Mouse (Mus musculus) spleen, adult 2 months (tissue): Measurements from ENCODE around the gene Crmp1. TPM values are rescaled to one million over a fixed set of nuclear protein-coding genes. Genes with fewer than 3 reads are reported as not detected.

ENCODE experiments used
- DNase-seq, 2 experiments: peaks; one replicate each; pipeline versions ENCODE4 v3.0.0 to v3.0.0-alpha.2; 2012 to 2021; ENCODE audit warnings: low spot score in 2 of 2, low read depth in 1 of 2
- H3K27ac ChIP-seq: fragments of 200-500 bp; 2 replicates; pipeline ENCODE4 v1.5.1; 2012; ENCODE audit warnings: low read length, inconsistent platforms; ENCODE audit not compliant: insufficient read depth
- H3K27me3 ChIP-seq: fragments of 200-500 bp; 2 replicates; pipeline ENCODE4 v1.6.1; 2012; ENCODE audit warnings: mild to moderate bottlenecking, moderate library complexity, low read length, inconsistent platforms; ENCODE audit not compliant: control insufficient read depth, insufficient read depth
- H3K36me3 ChIP-seq: fragments of 200-500 bp; 2 replicates; pipeline ENCODE4 v1.6.1; 2012; ENCODE audit warnings: mild to moderate bottlenecking, low read length, inconsistent platforms; ENCODE audit not compliant: control insufficient read depth, insufficient read depth
- H3K4me1 ChIP-seq: fragments of 200-500 bp; 2 replicates; pipeline ENCODE4 v1.6.1; 2011; ENCODE audit warnings: inconsistent platforms; ENCODE audit not compliant: control insufficient read depth, insufficient read depth, insufficient read length
- H3K4me3 ChIP-seq: fragments of 200-500 bp; 2 replicates; pipeline ENCODE4 v1.5.1; 2011; ENCODE audit warnings: mild to moderate bottlenecking, inconsistent platforms; ENCODE audit not compliant: insufficient read depth, insufficient read length; ENCODE audit errors: extremely low read depth
- CTCF ChIP-seq: fragments of 200-500 bp; IDR thresholded peaks from 2 replicates; pipeline ENCODE4 v1.5.1; 2011; ENCODE audit warnings: mild to moderate bottlenecking, inconsistent platforms; ENCODE audit not compliant: insufficient read depth, insufficient read length, insufficient replicate concordance; ENCODE audit errors: extremely low read depth
- POLR2A ChIP-seq: fragments of 200-500 bp; IDR thresholded peaks from 2 replicates; pipeline ENCODE4 v1.6.1; 2011; ENCODE audit warnings: low read depth, low read length, inconsistent platforms
- WGBS: fragments of 180-500 bp; shearing (Covaris S2); methylation state at CpG from one replicate; pipeline ENCODE4 v1.1.7; 2018; 5-methylcytosine and 5-hydroxymethylcytosine counted together
- polyA plus RNA-seq: library from polyadenylated mRNA; depleted of rRNA; stranded (reverse); fragments of >200 nt; gene quantifications from 2 replicates; pipeline ENCODE4 v1.2.3, GENCODE M21; 2012

Crmp1 gene
- polyA plus RNA-seq, 1 experiment: 1.4 TPM

DNA sequence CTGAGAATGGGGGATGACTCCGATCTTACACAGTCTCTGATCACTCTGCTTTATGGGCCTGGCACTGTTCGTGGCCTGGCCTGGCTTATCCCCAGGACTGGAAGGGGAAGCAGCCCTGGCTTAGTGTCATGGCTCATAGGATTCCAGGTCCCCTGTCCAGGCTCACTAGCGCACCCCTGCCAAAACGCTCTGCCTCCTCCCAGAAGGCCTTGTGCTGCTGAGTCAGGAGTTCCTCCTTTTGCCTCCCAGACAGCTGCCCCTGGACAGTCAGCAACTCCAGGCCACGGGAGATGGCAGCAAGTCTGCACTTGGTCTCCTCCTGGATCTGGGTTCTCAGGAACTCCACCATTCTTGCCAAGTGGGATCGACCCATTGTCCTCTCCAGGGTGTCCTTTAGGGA, 77.0 kb downstream of the Crmp1 start:
- H3K27ac ChIP-seq: no peak overlapping the region
- no peak overlapping the region for H3K4me3 ChIP-seq
- no peak for DNase-seq
- H3K4me1 ChIP-seq: no peaks in the 10 kb centered on the region
- TF ChIP-seq CTCF (no peak), POLR2A (no peak)
- H3K27me3 ChIP-seq: no peaks in the 10 kb centered on the region
- WGBS: 68% methylated on average over 6 of the region's 6 CpGs
- H3K36me3 ChIP-seq: no peaks in the 10 kb centered on the region

DNA sequence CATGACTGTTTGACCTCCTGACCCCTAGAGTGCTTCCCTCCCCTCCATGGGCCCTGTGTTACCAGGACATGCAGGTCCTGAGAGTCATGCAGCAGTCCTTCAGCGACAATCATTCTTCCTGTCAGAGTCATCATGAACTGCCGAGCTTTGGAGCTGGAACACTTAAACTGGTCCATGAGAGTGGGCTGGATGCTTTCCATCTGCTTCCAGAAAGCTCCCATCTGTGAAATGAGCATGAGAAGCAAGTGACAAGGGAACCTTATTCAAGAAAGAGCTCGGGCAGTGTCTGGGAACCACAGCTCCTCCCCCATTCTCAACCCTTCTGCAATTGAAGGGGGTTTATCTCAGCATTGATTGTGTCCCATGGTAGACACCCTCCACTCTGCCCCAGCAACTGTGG, 78.4 kb downstream of the Crmp1 start:
- no peaks in the 10 kb centered on the region for H3K4me1 ChIP-seq
- TF ChIP-seq POLR2A (no peak), CTCF (no peak)
- no peak overlapping the region for H3K4me3 ChIP-seq
- H3K36me3 ChIP-seq: no peaks in the 10 kb centered on the region
- no peak for DNase-seq
- WGBS: 64% methylated on average over 3 of the region's 3 CpGs
- no peaks in the 10 kb centered on the region for H3K27me3 ChIP-seq
- no peak overlapping the region for H3K27ac ChIP-seq

DNA sequence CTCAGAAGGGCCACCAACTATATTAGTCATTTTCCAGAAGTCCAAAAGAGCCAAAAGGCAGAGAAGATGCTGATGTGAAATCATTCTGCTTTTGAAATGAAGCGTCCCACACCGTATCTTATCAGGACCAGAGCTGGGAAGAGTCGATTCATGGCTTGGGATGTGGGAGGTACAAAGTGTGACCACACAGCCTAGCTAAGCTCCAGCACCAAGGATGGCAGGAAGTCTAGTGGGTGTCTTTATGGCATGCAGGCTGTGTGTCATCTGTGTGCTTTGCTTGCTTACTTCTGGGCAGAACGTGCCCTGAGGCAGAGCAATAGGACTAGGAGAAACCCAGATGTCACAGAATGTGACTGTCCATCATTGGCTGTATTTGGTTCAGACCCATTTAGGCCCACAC, 79.0 kb downstream of the Crmp1 start:
- H3K27me3 ChIP-seq: no peaks in the 10 kb centered on the region
- DNase-seq: no peak
- H3K36me3 ChIP-seq: no peaks in the 10 kb centered on the region
- TF ChIP-seq POLR2A: no peak
- TF ChIP-seq CTCF: no peak
- H3K4me3 ChIP-seq: no peak overlapping the region
- WGBS: 82% methylated on average over 4 of the region's 4 CpGs
- no peak overlapping the region for H3K27ac ChIP-seq
- no peaks in the 10 kb centered on the region for H3K4me1 ChIP-seq

DNA sequence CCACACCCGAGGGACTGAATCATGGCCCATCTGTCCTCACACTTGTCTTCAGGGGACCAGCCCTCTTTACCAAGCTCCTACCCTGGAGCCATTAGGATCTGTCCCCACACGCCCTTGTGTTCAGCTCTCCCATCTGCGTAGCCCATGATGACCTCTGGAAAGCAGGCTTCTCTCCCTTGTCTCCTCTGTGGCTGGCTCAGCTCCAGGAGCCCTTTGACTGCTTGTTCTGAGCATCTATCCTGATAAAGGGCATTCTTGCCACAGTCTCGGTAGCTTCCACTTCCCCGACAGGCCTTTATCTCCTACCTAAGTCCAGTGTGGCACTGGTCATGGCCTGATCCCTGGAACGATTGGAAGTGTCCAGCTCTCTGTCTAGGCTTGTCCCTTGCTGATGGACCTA, 84.9 kb downstream of the Crmp1 start:
- TF ChIP-seq CTCF (no peak), POLR2A (no peak)
- 86% methylated on average over 6 of the region's 6 CpGs for WGBS
- H3K4me3 ChIP-seq: no peak overlapping the region
- H3K27ac ChIP-seq: no peak overlapping the region
- DNase-seq: no peak
- no peaks in the 10 kb centered on the region for H3K36me3 ChIP-seq
- H3K27me3 ChIP-seq: no peaks in the 10 kb centered on the region
- H3K4me1 ChIP-seq: no peaks in the 10 kb centered on the region

DNA sequence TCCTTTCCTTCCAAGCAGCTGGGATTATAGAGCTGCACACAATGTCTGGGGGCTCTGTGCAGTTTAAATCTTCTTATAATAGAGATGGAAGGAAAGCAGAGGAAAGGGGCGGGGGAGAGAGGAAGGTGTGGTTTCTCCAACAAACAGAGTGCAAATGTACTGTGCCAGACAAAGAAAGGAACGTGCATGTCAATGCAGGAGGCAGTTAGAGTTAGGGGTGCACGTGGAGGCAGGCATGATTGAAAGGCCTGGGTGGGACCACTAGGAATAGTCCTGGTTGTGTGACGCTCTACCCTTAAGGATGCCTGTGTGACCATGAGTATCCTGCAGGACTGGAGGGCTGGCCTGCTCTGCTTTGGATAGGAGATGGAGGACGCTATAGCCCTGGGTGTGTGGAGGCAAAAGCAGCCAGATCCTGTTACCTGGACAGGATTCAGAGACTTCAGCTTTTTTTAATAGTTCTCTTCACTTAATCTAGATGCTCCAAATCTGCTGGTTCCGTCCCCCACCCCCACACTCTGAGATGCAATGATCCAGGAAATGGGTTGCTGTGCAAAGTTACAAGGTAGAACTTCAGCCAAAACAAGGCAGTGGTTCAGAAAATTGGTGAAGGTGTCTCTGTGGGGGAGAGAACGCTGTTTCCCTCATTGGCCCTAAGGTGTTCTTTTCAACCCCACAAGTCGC, 88.9 kb downstream of the Crmp1 start:
- no peaks in the 10 kb centered on the region for H3K4me1 ChIP-seq
- TF ChIP-seq CTCF (no peak), POLR2A (no peak)
- no peak overlapping the region for H3K4me3 ChIP-seq
- no peak overlapping the region for H3K27ac ChIP-seq
- no peak for DNase-seq
- no peaks in the 10 kb centered on the region for H3K27me3 ChIP-seq
- H3K36me3 ChIP-seq: no peaks in the 10 kb centered on the region
- 70% methylated on average over 8 of the region's 8 CpGs for WGBS

DNA sequence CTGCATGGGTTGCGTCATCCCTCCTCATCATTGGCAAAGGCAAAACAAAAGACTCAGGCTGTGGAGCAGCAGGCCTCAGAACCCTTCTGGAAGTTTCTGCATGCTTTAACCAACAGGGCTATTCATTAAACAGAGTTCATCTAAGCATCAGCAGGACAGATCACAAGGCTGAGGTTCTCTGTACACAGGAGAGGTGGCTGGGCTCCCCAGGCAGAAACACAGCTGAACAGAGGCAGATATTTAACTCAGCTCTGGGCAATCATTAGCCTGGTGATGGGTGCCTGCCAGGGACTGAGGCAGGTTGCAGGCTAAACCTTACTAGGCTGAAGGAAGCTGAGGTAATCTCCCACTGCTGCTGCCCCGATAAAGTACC, 89.4 kb downstream of the Crmp1 start:
- H3K27me3 ChIP-seq: no peaks in the 10 kb centered on the region
- no peak overlapping the region for H3K27ac ChIP-seq
- no peaks in the 10 kb centered on the region for H3K36me3 ChIP-seq
- H3K4me1 ChIP-seq: no peaks in the 10 kb centered on the region
- no peak for TF ChIP-seq POLR2A
- TF ChIP-seq CTCF: no peak
- WGBS: 90% methylated on average over 2 of the region's 2 CpGs
- no peak for DNase-seq
- H3K4me3 ChIP-seq: no peak overlapping the region

DNA sequence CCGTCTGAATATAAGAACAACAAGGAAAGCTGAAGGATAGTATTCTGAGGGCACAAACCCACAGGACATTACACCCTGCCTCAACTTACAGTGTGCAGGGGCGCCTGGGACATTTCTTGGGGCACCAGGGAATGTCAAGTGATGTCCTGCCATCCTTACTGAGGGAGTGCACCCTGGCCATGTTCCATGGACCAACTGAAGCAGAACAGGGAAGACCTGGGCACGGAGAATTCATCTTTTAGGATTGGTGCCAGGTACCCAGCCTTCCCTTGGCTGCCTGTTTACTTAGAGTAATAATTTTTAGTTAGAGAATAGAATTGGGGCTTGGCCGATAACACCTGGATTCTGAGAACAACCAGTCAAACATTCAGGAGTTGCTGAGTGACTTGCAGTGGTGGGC, 90.3 kb downstream of the Crmp1 start:
- no peak overlapping the region for H3K27ac ChIP-seq

More for the DNA sequence above, 90.3 kb downstream of the Crmp1 start:
- no peaks in the 10 kb centered on the region for H3K36me3 ChIP-seq
- H3K4me3 ChIP-seq: no peak overlapping the region
- TF ChIP-seq CTCF (no peak), POLR2A (no peak)
- no peaks in the 10 kb centered on the region; the same call in 1 of the 2 replicates for H3K4me1 ChIP-seq
- H3K27me3 ChIP-seq: 0 out of 2 replicates have a peak, but pooled peaks cover 2% of the 10 kb centered on the region
- WGBS: 78% methylated on average over 4 of the region's 4 CpGs
- DNase-seq: no peak
